Mouse (Mus musculus): ENCODE results near the gene Igfl3.
A peak's percentile ranks its signal among the peaks of the same experiment; 100 is the strongest.

The Igfl3 gene

DNA sequence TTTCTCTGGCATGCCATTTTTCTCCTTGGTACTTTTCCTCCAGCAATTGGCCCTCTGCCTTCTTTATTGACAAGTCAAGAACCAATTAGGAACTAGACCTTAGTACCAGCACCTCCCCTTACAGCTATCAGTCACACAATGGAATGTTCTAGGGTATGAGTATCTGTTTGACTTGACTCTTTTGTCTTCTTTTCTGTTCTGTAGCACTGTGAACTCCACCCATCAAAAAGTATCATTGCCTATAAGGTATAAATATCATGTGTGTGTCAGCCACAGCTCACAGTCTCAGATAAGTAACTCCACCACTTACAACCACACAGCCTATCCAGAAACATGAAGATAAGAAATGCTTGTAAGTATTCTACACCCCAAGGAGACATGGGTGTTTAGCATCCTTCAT lies at the start of gene Igfl3:
Gene Igfl3, plus strand, starts transcription at position 301 of the 400 bp plus-strand sequence.
- no peak for DNase-seq

DNA sequence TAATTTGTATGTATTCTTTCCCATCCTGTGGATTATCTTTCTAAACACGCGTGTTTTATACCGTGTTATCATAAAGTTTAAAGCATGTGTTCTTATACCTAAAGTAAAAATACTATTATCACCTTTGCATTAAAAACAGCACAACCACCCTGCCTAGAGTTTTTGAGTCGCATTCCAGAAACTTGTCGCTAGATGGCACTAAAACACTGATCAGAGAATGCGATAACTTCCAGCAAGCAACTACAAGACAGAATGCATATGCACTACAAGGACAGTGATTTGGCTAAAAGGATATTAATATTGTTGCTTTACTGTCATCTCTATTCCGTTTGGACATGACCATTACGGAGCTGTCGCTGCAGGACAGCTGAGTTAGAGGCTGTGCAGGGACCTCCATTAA lies 34.6 kb downstream of the Igfl3 start:
- DNase-seq = peak; percentile 3

DNA sequence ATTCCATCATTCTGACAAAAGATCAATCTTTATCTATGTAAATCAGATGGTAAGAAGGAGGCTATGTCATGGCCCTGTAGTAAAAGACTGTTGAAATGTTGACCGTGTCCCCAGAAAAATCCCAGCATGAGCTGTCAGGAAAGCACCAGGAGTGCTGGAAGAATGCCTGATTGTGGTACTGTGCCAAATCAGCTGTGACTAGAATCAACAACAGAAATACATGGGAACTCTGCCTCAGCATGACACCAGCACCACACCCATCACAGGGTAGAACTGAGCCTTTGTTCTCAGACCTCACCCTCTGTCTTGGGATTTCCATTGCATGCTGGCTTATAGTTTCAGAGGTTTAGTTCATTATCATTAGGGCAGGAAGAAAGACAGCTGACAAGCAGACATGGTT lies 38.4 kb downstream of the Igfl3 start:
- DNase-seq = no peak
